Mouse (Mus musculus): ENCODE results near the gene Reg2. TPM values are rescaled to one million over a fixed set of nuclear protein-coding genes. Genes with fewer than 3 reads are reported as not detected.
"Not testable (repeated sequence)": the region's sequence is repeated elsewhere in the genome, so short reads cannot be mapped to it uniquely, and the experiment has no call there.

The Reg2 gene
- polyA plus RNA-seq (2015; fragmentation: Nextera tagmentation; extraction: Ambion mirVana), result not detected in 2 replicates

DNA sequence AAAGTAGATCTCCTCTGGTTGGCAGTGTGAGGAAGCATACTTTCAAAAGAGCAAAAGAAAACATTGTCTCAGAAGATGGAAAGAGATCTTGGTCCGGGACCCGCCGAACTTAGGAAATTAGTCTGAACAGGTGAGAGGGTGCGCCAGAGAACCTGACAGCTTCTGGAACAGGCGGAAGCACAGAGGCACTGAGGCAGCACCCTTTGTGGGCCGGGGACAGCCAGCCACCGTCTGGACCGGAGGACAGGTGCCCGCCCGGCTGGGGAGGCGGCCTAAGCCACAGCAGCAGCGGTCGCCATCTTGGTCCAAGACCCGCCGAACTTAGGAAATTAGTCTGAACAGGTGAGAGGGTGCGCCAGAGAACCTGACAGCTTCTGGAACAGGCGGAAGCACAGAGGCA lies at the start of gene Reg2:
Gene Reg2 (plus strand): TSS at position 301 of the 400 bp plus-strand sequence.
- 98% methylated on average over 4 of the region's 17 CpGs for WGBS
- H3K9me3 ChIP-seq (replicated peaks; ENCODE audit: control insufficient read depth, low read length); ATAC-seq (ENCODE audit: insufficient read depth, low FRiP score); H3K4me3 ChIP-seq (replicated peaks; ENCODE audit: low read length); H3K4me2 ChIP-seq (ENCODE audit: low read depth, low read length); H3K9ac ChIP-seq (ENCODE audit: low read length); H3K36me3 ChIP-seq (ENCODE audit: control insufficient read depth, insufficient read depth, low read length); H3K4me1 ChIP-seq (ENCODE audit: control insufficient read depth, insufficient read depth, low read length); H3K27ac ChIP-seq (ENCODE audit: low read length); H3K27me3 ChIP-seq (ENCODE audit: control insufficient read depth, insufficient read depth, low read length): not testable (repeated sequence)

DNA sequence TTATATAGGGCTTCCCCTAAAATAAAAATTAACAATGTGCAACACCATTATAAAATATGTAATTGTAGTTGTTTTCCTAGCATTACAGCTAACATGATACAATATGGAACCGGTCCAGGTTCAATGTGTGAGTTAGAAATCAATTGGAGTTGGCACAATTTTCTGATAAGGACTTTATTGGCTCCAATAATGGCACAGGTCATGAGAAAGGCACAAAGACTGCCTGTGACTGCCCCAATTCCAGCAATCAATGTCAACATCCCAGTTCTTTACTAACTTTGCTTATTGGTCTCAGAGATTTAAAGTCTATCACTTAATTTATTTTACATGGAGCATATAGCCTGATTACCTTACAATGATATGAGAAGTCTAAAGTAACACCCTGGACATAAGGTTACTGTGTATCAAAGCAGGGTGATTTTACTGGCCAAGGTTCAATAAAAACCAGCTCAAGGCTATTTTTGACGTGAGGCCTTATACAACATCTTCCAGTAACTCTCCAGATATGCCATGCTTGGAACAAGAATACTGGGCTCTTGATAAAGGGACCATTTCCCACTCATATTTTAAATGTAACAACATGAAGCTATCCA lies 33.4 kb upstream of the Reg2 start:
- no peak for ATAC-seq (ENCODE audit: insufficient read depth, low FRiP score)
- Histone ChIP-seq H3K9me3 (replicated peaks; ENCODE audit: control insufficient read depth, low read length) (no peaks in the 10 kb centered on the region), H3K27me3 (ENCODE audit: control insufficient read depth, insufficient read depth, low read length) (no peaks in the 10 kb centered on the region), H3K9ac (ENCODE audit: low read length) (no peak overlapping the region), H3K36me3 (ENCODE audit: control insufficient read depth, insufficient read depth, low read length) (no peaks in the 10 kb centered on the region), H3K27ac (ENCODE audit: low read length) (no peak overlapping the region), H3K4me3 (replicated peaks; ENCODE audit: low read length) (no peak overlapping the region), H3K4me1 (ENCODE audit: control insufficient read depth, insufficient read depth, low read length) (no peaks in the 10 kb centered on the region), H3K4me2 (ENCODE audit: low read depth, low read length) (no peak overlapping the region)
- WGBS, result 54% methylated on average over 2 of the region's 2 CpGs

DNA sequence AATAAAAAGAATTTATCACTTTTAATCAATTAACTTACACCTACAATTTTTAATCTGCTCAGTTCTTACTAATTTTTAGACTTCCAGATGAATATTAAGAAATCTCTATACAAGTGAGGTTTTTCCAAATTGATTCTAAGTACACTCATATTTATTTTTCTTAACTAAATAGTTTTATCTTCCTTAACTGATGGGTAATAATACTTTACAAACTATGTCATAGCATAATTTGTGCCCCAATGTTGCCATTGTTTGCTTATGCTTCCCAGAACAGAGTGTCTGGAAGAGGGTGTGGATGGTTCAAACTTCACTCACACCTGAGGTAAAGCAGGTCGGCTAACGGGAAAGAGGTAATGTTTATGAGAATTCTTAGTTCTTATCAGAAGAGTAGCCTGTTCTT lies 25.1 kb upstream of the Reg2 start, which contains the start of gene Reg3b:
Gene Reg3b (plus strand): TSS at position 301 of the 400 bp plus-strand sequence.
- no peak within 1 kb of the TSS for H3K4me3 ChIP-seq (replicated peaks; ENCODE audit: low read length)
- 65% methylated on average over 2 of the region's 2 CpGs for WGBS
- H3K36me3 ChIP-seq (ENCODE audit: control insufficient read depth, insufficient read depth, low read length), result no peaks in the 10 kb centered on the region
- H3K27me3 ChIP-seq (ENCODE audit: control insufficient read depth, insufficient read depth, low read length), result no peaks in the 10 kb centered on the region
- no peak for ATAC-seq (ENCODE audit: insufficient read depth, low FRiP score)
- no peak within 1 kb of the TSS for H3K9ac ChIP-seq (ENCODE audit: low read length)
- H3K4me2 ChIP-seq (ENCODE audit: low read depth, low read length), result no peak within 1 kb of the TSS
- H3K27ac ChIP-seq (ENCODE audit: low read length), result no peak within 1 kb of the TSS
- H3K9me3 ChIP-seq (replicated peaks; ENCODE audit: control insufficient read depth, low read length), result no peaks in the 10 kb centered on the region
- no peaks in the 10 kb centered on the region for H3K4me1 ChIP-seq (ENCODE audit: control insufficient read depth, insufficient read depth, low read length)

DNA sequence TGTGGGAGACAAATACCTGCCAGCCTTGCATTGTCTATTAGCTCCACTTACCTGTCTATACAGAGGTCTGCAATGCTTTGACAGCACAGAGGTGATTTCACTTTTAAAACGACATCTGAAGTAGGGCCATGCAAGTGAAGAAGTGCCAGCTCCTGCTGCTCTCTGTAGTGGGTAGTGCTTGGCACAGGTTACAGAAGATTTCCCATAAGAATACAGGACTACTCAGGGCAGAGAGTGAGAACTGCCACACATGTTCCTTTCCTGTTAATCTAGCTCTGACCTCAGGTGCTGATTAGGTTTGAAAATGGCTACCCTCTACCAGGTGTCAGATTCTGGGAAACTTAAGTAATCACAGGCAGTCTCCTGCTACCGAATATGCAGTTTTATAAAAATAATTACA lies 16.7 kb upstream of the Reg2 start, which contains the start of gene Reg3d:
Gene Reg3d (minus strand): TSS at position 101 of the 400 bp plus-strand sequence.
- no peaks in the 10 kb centered on the region for H3K9me3 ChIP-seq (replicated peaks; ENCODE audit: control insufficient read depth, low read length)
- H3K4me2 ChIP-seq (ENCODE audit: low read depth, low read length), result no peak within 1 kb of the TSS
- H3K27me3 ChIP-seq (ENCODE audit: control insufficient read depth, insufficient read depth, low read length), result no peaks in the 10 kb centered on the region
- H3K4me3 ChIP-seq (replicated peaks; ENCODE audit: low read length), result no peak within 1 kb of the TSS
- H3K27ac ChIP-seq (ENCODE audit: low read length), result no peak within 1 kb of the TSS
- H3K4me1 ChIP-seq (ENCODE audit: control insufficient read depth, insufficient read depth, low read length), result no peaks in the 10 kb centered on the region
- 60% methylated on average over 2 of the region's 2 CpGs for WGBS
- H3K9ac ChIP-seq (ENCODE audit: low read length), result no peak within 1 kb of the TSS
- no peaks in the 10 kb centered on the region for H3K36me3 ChIP-seq (ENCODE audit: control insufficient read depth, insufficient read depth, low read length)
- ATAC-seq (ENCODE audit: insufficient read depth, low FRiP score), result no peak

DNA sequence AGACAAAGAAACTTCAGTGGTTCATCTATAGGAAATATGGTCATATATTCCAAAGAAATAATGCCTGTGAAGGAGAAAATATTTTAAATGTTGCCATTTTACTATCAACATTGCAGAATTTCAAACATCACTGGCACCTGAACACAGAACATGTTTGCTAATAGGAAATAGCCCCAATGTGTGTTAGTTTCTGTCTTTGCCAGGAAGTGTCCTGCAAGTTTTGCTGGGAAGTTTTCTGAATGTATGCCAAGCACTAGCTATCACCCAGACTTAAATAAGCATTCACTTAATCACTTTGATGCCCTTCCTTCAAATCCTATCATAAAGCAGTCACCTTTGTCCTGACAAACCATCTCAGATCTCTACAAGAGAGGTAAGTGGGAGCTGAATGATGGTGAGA lies 15.0 kb upstream of the Reg2 start, which contains the start of gene Reg3a:
Gene Reg3a (plus strand): TSS at position 301 of the 400 bp plus-strand sequence.
- Histone ChIP-seq H3K36me3 (ENCODE audit: control insufficient read depth, insufficient read depth, low read length) (no peaks in the 10 kb centered on the region), H3K27me3 (ENCODE audit: control insufficient read depth, insufficient read depth, low read length) (no peaks in the 10 kb centered on the region), H3K9me3 (replicated peaks; ENCODE audit: control insufficient read depth, low read length) (no peaks in the 10 kb centered on the region), H3K27ac (ENCODE audit: low read length) (no peak within 1 kb of the TSS), H3K4me2 (ENCODE audit: low read depth, low read length) (no peak within 1 kb of the TSS), H3K4me1 (ENCODE audit: control insufficient read depth, insufficient read depth, low read length) (no peaks in the 10 kb centered on the region), H3K9ac (ENCODE audit: low read length) (no peak within 1 kb of the TSS), H3K4me3 (replicated peaks; ENCODE audit: low read length) (no peak within 1 kb of the TSS)
- ATAC-seq (ENCODE audit: insufficient read depth, low FRiP score), result no peak

DNA sequence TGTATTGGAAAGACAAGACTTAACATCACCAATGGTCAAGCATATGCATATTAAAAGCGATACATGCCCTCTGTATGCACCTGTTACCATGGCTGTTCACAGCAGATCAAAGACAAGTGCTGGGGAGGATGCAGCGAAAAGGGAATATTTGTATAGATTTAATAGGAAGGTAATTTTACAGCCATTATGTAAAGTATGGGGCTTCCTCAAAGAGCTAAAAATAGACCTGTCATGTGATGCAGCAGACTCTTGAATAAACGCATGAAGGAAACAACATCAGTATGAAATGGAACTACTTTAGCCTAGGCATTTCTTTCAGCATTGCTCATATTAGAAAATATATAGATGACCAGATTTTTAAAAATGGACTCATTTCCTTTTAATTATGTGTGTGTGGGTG lies 9.8 kb upstream of the Reg2 start:
- Histone ChIP-seq H3K9me3 (replicated peaks; ENCODE audit: control insufficient read depth, low read length) (no peaks in the 10 kb centered on the region), H3K4me3 (replicated peaks; ENCODE audit: low read length) (no peak overlapping the region), H3K27me3 (ENCODE audit: control insufficient read depth, insufficient read depth, low read length) (no peaks in the 10 kb centered on the region), H3K36me3 (ENCODE audit: control insufficient read depth, insufficient read depth, low read length) (no peaks in the 10 kb centered on the region), H3K27ac (ENCODE audit: low read length) (no peak overlapping the region), H3K4me2 (ENCODE audit: low read depth, low read length) (no peak overlapping the region), H3K9ac (ENCODE audit: low read length) (no peak overlapping the region), H3K4me1 (ENCODE audit: control insufficient read depth, insufficient read depth, low read length) (no peaks in the 10 kb centered on the region)
- 86% methylated on average over 3 of the region's 3 CpGs for WGBS
- no peak for ATAC-seq (ENCODE audit: insufficient read depth, low FRiP score)

DNA sequence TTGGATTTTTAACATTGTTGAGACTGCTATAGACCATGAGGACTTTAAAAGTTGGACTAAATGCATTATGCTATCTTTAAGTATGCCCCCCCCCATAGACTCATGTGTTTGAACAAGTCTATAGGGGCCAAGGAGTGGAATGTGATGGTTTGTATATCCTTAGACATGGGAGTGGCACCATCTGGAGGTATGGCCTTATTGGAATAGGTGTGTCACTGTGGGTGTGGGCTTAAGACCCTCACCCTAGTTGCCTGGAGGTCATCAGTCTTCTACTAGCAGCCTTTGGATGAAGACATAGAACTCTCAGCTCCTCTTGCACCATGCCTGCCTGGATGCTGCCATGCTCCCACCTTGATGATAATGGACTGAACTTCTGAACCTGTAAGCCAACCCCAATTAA lies 27.0 kb downstream of the Reg2 start, which contains the start of gene Reg1:
Gene Reg1 (plus strand): TSS at position 301 of the 400 bp plus-strand sequence.
- H3K36me3 ChIP-seq (ENCODE audit: control insufficient read depth, insufficient read depth, low read length); ATAC-seq (ENCODE audit: insufficient read depth, low FRiP score); H3K27me3 ChIP-seq (ENCODE audit: control insufficient read depth, insufficient read depth, low read length); H3K4me3 ChIP-seq (replicated peaks; ENCODE audit: low read length); H3K9me3 ChIP-seq (replicated peaks; ENCODE audit: control insufficient read depth, low read length); H3K4me2 ChIP-seq (ENCODE audit: low read depth, low read length); H3K4me1 ChIP-seq (ENCODE audit: control insufficient read depth, insufficient read depth, low read length); H3K9ac ChIP-seq (ENCODE audit: low read length); H3K27ac ChIP-seq (ENCODE audit: low read length): not testable (repeated sequence)

DNA sequence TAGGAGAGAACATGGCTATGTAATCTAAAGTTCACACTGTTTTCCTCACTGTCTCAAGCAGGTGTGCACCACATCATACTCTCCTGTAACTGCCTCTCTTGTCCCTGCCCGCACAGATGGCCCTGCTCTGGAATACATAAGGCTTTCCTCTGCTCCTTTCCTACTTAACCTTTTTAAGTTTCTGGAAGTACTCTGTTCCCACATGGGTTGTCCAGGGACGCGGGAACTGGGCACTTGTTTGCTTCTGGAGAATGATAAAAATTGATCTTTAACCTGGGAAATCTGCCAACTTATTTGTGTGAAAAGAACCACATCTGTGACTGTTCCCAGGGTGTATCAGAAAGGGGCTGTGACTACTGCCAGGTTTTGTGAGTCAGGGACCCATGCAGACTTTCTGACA lies 30.1 kb downstream of the Reg2 start:
- Histone ChIP-seq H3K27ac (ENCODE audit: low read length) (no peak overlapping the region), H3K4me2 (ENCODE audit: low read depth, low read length) (no peak overlapping the region), H3K9me3 (replicated peaks; ENCODE audit: control insufficient read depth, low read length) (no peaks in the 10 kb centered on the region), H3K4me1 (ENCODE audit: control insufficient read depth, insufficient read depth, low read length) (no peaks in the 10 kb centered on the region), H3K36me3 (ENCODE audit: control insufficient read depth, insufficient read depth, low read length) (no peaks in the 10 kb centered on the region), H3K9ac (ENCODE audit: low read length) (no peak overlapping the region), H3K4me3 (replicated peaks; ENCODE audit: low read length) (no peak overlapping the region), H3K27me3 (ENCODE audit: control insufficient read depth, insufficient read depth, low read length) (no peaks in the 10 kb centered on the region)
- peak; percentile 50; the same call in 1 of the 2 replicates for ATAC-seq (ENCODE audit: insufficient read depth, low FRiP score)
- WGBS, result 56% methylated on average over 3 of the region's 3 CpGs

DNA sequence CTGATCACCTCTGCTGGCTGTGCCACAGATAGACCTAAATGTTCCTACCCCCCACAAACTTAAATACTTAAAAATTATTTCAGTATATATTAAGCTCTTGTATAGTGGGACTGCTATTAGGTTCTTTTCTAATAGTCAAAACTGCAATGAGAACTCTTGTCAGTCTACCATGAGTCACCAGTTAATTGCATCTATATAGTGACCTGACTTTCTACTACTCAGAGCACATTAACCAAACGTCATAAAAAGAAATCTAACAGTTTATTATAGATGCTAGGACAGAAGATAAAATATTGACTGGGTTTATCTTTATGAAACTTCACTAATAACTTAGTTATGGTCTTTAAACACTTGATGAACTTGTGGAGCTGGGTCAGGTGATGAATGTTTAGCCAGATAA lies 51.8 kb downstream of the Reg2 start:
- WGBS, result 48% methylated on average over 1 of the region's 1 CpGs
- Histone ChIP-seq H3K36me3 (ENCODE audit: control insufficient read depth, insufficient read depth, low read length) (no peaks in the 10 kb centered on the region), H3K4me2 (ENCODE audit: low read depth, low read length) (no peak overlapping the region), H3K9ac (ENCODE audit: low read length) (no peak overlapping the region), H3K27ac (ENCODE audit: low read length) (no peak overlapping the region), H3K4me3 (replicated peaks; ENCODE audit: low read length) (no peak overlapping the region), H3K9me3 (replicated peaks; ENCODE audit: control insufficient read depth, low read length) (no peaks in the 10 kb centered on the region), H3K27me3 (ENCODE audit: control insufficient read depth, insufficient read depth, low read length) (no peaks in the 10 kb centered on the region), H3K4me1 (ENCODE audit: control insufficient read depth, insufficient read depth, low read length) (no peaks in the 10 kb centered on the region)
- ATAC-seq (ENCODE audit: insufficient read depth, low FRiP score), result no peak
